Mouse (Mus musculus) heart, embryonic 14.5 days (tissue): ENCODE data around the gene Tmprss11f. TPM values are rescaled to one million over a fixed set of nuclear protein-coding genes. Genes with fewer than 3 reads are reported as not detected.
"Not testable (repeated sequence)": the region's sequence is repeated elsewhere in the genome, so short reads cannot be mapped to it uniquely, and the experiment has no call there.

Experiments
- ATAC-seq: fragments of 200-750 bp; cut with Nextera tagmentation; 2 replicates; pipeline ENCODE4 v1.8.0; 2017; ENCODE audit warnings: low read depth, moderate TSS enrichment; ENCODE audit not compliant: insufficient number of reproducible peaks, insufficient read depth, low FRiP score
- H3K27ac ChIP-seq, 2 experiments: fragments of 200-500 bp in 1 of 2; fragments of 300-500 bp in 1 of 2; sonication (generic) in 1 of 2; replicated peaks in 1 of 2; 2 replicates each; pipeline ENCODE4 v1.5.1; 2012 to 2014; ENCODE audit warnings: low read depth in 2 of 2, low read length in 2 of 2, control low read depth in 1 of 2, mild to moderate bottlenecking in 1 of 2, mixed read lengths in 1 of 2; ENCODE audit not compliant: control insufficient read depth in 1 of 2, insufficient read depth in 1 of 2
- H3K27me3 ChIP-seq: fragments of 300-500 bp; sonication (generic); 2 replicates; pipeline ENCODE4 v1.6.1; 2014; ENCODE audit warnings: mild to moderate bottlenecking, low read length, control low read depth; ENCODE audit not compliant: control insufficient read depth, insufficient read depth
- H3K36me3 ChIP-seq: fragments of 300-500 bp; sonication (generic); 2 replicates; pipeline ENCODE4 v1.6.1; 2014; ENCODE audit warnings: mild to moderate bottlenecking, control low read depth, low read length, mixed read lengths; ENCODE audit not compliant: control insufficient read depth, insufficient read depth
- H3K4me1 ChIP-seq, 2 experiments: fragments of 200-500 bp in 1 of 2; fragments of 300-500 bp in 1 of 2; sonication (generic) in 1 of 2; 2 replicates each; pipeline ENCODE4 v1.6.1; 2012 to 2014; ENCODE audit warnings: low read length in 2 of 2, control low read depth in 1 of 2, mixed read lengths in 1 of 2; ENCODE audit not compliant: control insufficient read depth in 2 of 2, insufficient read depth in 2 of 2
- H3K4me2 ChIP-seq: fragments of 300-500 bp; sonication (generic); 2 replicates; pipeline ENCODE4 v1.6.1; 2014; ENCODE audit warnings: mild to moderate bottlenecking, low read length
- H3K4me3 ChIP-seq, 2 experiments: fragments of 200-500 bp in 1 of 2; fragments of 300-500 bp in 1 of 2; sonication (generic) in 1 of 2; 2 replicates each; pipeline ENCODE4 v1.5.1; 2012 to 2014; ENCODE audit warnings: low read length in 2 of 2, mild to moderate bottlenecking in 2 of 2, control low read depth in 1 of 2, low read depth in 1 of 2, moderate library complexity in 1 of 2; ENCODE audit not compliant: control insufficient read depth in 1 of 2, insufficient read depth in 1 of 2
- H3K9ac ChIP-seq: fragments of 300-500 bp; sonication (generic); 2 replicates; pipeline ENCODE4 v1.6.1; 2014; ENCODE audit warnings: mild to moderate bottlenecking, low read length
- H3K9me3 ChIP-seq: fragments of 300-500 bp; sonication (generic); 2 replicates; pipeline ENCODE4 v1.6.1; 2016; ENCODE audit warnings: low read length, control low read depth; ENCODE audit not compliant: control insufficient read depth
- WGBS: fragments of 180-500 bp; shearing (Covaris S2); extraction: QIAGEN DNeasy Blood & Tissue Kit; methylation state at CpG from one replicate; pipeline ENCODE4 v1.1.7; 2014; 5-methylcytosine and 5-hydroxymethylcytosine counted together
- polyA plus RNA-seq: library from polyadenylated mRNA; unstranded; fragments of >200 nt; fragmentation: Nextera tagmentation; extraction: Ambion mirVana; gene quantifications from 2 replicates; pipeline ENCODE4 v1.2.1, GENCODE M21; 2014

Gene Tmprss11f
- not detected in 2 replicates for polyA plus RNA-seq

- Histone ChIP-seq H3K27ac (no peak within 1 kb of the TSS), H3K4me3 (no peak within 1 kb of the TSS), H3K4me1 (no peaks in the 10 kb centered on the region), H3K36me3 (no peaks in the 10 kb centered on the region), H3K9me3 (no peaks in the 10 kb centered on the region), H3K4me2 (no peak within 1 kb of the TSS), H3K9ac (no peak within 1 kb of the TSS), H3K27me3 (no peaks in the 10 kb centered on the region)
- 70% methylated on average over 5 of the region's 5 CpGs for WGBS
- no peak for ATAC-seq
Measured at GRCm38 (mm10) chr5:86632324-86632723, at the start of gene Tmprss11f. TSS of gene Tmprss11f (minus strand) at chr5:86632424.

GRCm38 (mm10) chr5:86676262-86676661 is 44.0 kb upstream of the Tmprss11f start, which contains the start of gene Tmprss11b:
TSS of gene Tmprss11b (minus strand) at chr5:86676362.
- Histone ChIP-seq H3K4me3 (no peak within 1 kb of the TSS), H3K27me3 (no peaks in the 10 kb centered on the region), H3K27ac (no peak within 1 kb of the TSS), H3K9ac (no peak within 1 kb of the TSS), H3K36me3 (no peaks in the 10 kb centered on the region), H3K4me1 (no peaks in the 10 kb centered on the region), H3K4me2 (no peak within 1 kb of the TSS), H3K9me3 (no peaks in the 10 kb centered on the region)
- no peak for ATAC-seq
- 73% methylated on average over 5 of the region's 5 CpGs for WGBS

- H3K27ac ChIP-seq, H3K4me2 ChIP-seq, H3K27me3 ChIP-seq, H3K4me3 ChIP-seq, ATAC-seq, H3K9me3 ChIP-seq, H3K4me1 ChIP-seq, H3K36me3 ChIP-seq, H3K9ac ChIP-seq: not testable (repeated sequence)
- 20% methylated on average over 4 of the region's 4 CpGs for WGBS
Measured at GRCm38 (mm10) chr5:86649185-86649584, 17.0 kb upstream of the Tmprss11f start.

GRCm38 (mm10) chr5:86640795-86641194 is 8.6 kb upstream of the Tmprss11f start:
- Histone ChIP-seq H3K4me3 (no peak overlapping the region), H3K27me3 (no peaks in the 10 kb centered on the region), H3K27ac (no peak overlapping the region), H3K4me1 (peaks cover 0 to 5% of the 10 kb centered on the region in 2 experiments; a peak in 1 of 4 replicates), H3K36me3 (no peaks in the 10 kb centered on the region), H3K4me2 (no peak overlapping the region), H3K9me3 (no peaks in the 10 kb centered on the region), H3K9ac (no peak overlapping the region)
- no peak for ATAC-seq
- WGBS = 18% methylated on average over 3 of the region's 3 CpGs

GRCm38 (mm10) chr5:86630700-86631099 is 1.5 kb downstream of the Tmprss11f start:
- H3K36me3 ChIP-seq = no peaks in the 10 kb centered on the region
- no peaks in the 10 kb centered on the region for H3K27me3 ChIP-seq
- no peaks in the 10 kb centered on the region for H3K9me3 ChIP-seq
- H3K4me3 ChIP-seq = no peak overlapping the region
- H3K4me2 ChIP-seq = no peak overlapping the region
- H3K4me1 ChIP-seq = no peaks in the 10 kb centered on the region
- no peak overlapping the region for H3K27ac ChIP-seq
- WGBS = 47% methylated on average over 2 of the region's 2 CpGs
- no peak for ATAC-seq
- H3K9ac ChIP-seq = no peak overlapping the region

GRCm38 (mm10) chr5:86621778-86622177 is 10.4 kb downstream of the Tmprss11f start:
- Histone ChIP-seq H3K36me3 (no peaks in the 10 kb centered on the region), H3K9me3 (no peaks in the 10 kb centered on the region), H3K27ac (no peak overlapping the region), H3K4me1 (no peaks in the 10 kb centered on the region), H3K9ac (no peak overlapping the region), H3K27me3 (no peaks in the 10 kb centered on the region), H3K4me2 (no peak overlapping the region), H3K4me3 (no peak overlapping the region)
- WGBS = 52% methylated on average over 1 of the region's 1 CpGs
- ATAC-seq = no peak

GRCm38 (mm10) chr5:86585896-86586295 is 46.3 kb downstream of the Tmprss11f start:
- no peaks in the 10 kb centered on the region for H3K27me3 ChIP-seq
- no peak overlapping the region for H3K4me3 ChIP-seq
- no peaks in the 10 kb centered on the region for H3K9me3 ChIP-seq
- no peak overlapping the region for H3K4me2 ChIP-seq
- ATAC-seq = no peak
- WGBS = 78% methylated on average over 3 of the region's 3 CpGs
- no peak overlapping the region for H3K9ac ChIP-seq
- no peaks in the 10 kb centered on the region for H3K36me3 ChIP-seq
- H3K4me1 ChIP-seq = no peaks in the 10 kb centered on the region
- H3K27ac ChIP-seq = no peak overlapping the region

GRCm38 (mm10) chr5:86582618-86583017 is 49.6 kb downstream of the Tmprss11f start:
- Histone ChIP-seq H3K9ac (no peak overlapping the region), H3K4me1 (no peaks in the 10 kb centered on the region), H3K4me2 (no peak overlapping the region), H3K36me3 (no peaks in the 10 kb centered on the region), H3K27ac (no peak overlapping the region), H3K4me3 (no peak overlapping the region), H3K27me3 (no peaks in the 10 kb centered on the region), H3K9me3 (no peaks in the 10 kb centered on the region)
- 74% methylated on average over 5 of the region's 5 CpGs for WGBS
- ATAC-seq = no peak
